Mouse (Mus musculus) testis, adult 2 months (tissue): Measurements from ENCODE around the gene Ppp2r1b.

Source experiments
- CTCF ChIP-seq: fragments of 200-500 bp; IDR thresholded peaks from 2 replicates; pipeline ENCODE4 v1.5.1; 2012; ENCODE audit warnings: low read depth, mild to moderate bottlenecking, inconsistent platforms, low read length, moderate library complexity; ENCODE audit not compliant: control insufficient read depth, insufficient read depth, insufficient replicate concordance
- POLR2A ChIP-seq: fragments of 200-500 bp; IDR thresholded peaks from 2 replicates; pipeline ENCODE4 v1.6.1; 2012; ENCODE audit warnings: low read depth, mild to moderate bottlenecking, inconsistent platforms, low read length, moderate library complexity; ENCODE audit not compliant: control insufficient read depth

DNA sequence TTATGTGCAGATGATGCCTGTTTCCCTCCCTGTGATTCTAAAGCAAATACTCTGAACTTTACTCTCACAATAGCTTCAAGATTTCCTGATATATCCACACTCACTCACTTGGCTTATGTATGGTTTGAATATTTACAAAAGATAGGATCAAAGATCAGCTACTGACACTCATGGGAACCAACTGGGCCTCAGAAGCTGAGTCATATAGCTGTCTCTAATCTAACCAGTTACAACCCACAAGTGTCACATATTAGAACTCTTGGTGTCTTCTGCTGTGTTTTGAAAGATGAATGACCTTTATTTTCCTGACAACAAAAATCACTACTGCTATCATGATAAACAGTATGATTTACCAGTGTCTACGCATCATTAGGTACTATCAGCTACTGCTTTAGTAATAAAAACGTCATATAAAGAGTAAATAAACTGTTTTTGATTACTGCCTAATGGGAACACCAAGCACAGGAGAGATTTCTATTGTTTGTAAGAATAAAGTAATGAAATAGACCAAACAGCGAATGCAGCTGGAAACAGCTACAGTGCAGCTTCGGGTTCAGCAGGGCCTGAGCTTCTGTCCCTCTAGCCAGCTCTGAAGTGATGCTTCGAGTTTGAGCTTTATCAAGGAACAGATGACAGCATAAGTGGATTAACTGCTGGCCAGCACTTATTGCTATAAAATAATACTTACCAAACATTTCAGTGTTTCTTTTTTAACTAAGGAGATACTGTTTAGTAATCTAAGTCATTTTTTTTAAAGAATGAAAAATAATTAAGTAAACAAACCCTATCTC is 77.5 kb downstream of the Ppp2r1b start:
- no peak for TF ChIP-seq CTCF
- TF ChIP-seq POLR2A, result no peak
